Mouse (Mus musculus): Measurements from ENCODE around the gene Ttll5. TPM values are rescaled to one million over a fixed set of nuclear protein-coding genes. Genes with fewer than 3 reads are reported as not detected.

Ttll5 gene
- total RNA-seq, 2 experiments from 2014 or later, result 5.8 to 7.3 TPM

GRCm38 (mm10) chr12:85969571-85969970 is 145.1 kb downstream of the Ttll5 start:
- DNase-seq, result no peak

- peak; percentile 69 for DNase-seq
Measured at GRCm38 (mm10) chr12:85970191-85970590, 145.7 kb downstream of the Ttll5 start.

GRCm38 (mm10) chr12:85970803-85971202 is 146.3 kb downstream of the Ttll5 start:
- DNase-seq, result no peak

- no peak for DNase-seq
Measured at GRCm38 (mm10) chr12:85971655-85972054, 147.2 kb downstream of the Ttll5 start.

- peak; percentile 30 for DNase-seq
Measured at GRCm38 (mm10) chr12:85973526-85973925, 149.1 kb downstream of the Ttll5 start.

GRCm38 (mm10) chr12:85974030-85974429 is 149.6 kb downstream of the Ttll5 start:
- peak; percentile 65 for DNase-seq

- no peak for DNase-seq
Measured at GRCm38 (mm10) chr12:85979996-85980395, 155.5 kb downstream of the Ttll5 start.

GRCm38 (mm10) chr12:85985524-85985923 is 161.1 kb downstream of the Ttll5 start:
- DNase-seq, result no peak

- no peak for DNase-seq
Measured at GRCm38 (mm10) chr12:85986024-85986423, 161.6 kb downstream of the Ttll5 start.

- no peak for DNase-seq
Measured at GRCm38 (mm10) chr12:85986540-85987443, 162.3 kb downstream of the Ttll5 start.

GRCm38 (mm10) chr12:85987444-85987889 is 163.0 kb downstream of the Ttll5 start:
- no peak for DNase-seq

- DNase-seq, result no peak
Measured at GRCm38 (mm10) chr12:85988121-85988520, 163.7 kb downstream of the Ttll5 start.

GRCm38 (mm10) chr12:85988818-85989377 is 164.4 kb downstream of the Ttll5 start:
- DNase-seq, result no peak

GRCm38 (mm10) chr12:85992013-85992837 is 167.8 kb downstream of the Ttll5 start:
- DNase-seq, result no peak

- DNase-seq, result no peak
Measured at GRCm38 (mm10) chr12:85992838-85993234, 168.4 kb downstream of the Ttll5 start.

GRCm38 (mm10) chr12:85993790-85994360 is 169.4 kb downstream of the Ttll5 start:
- DNase-seq, result no peak

GRCm38 (mm10) chr12:86000641-86001073 is 176.2 kb downstream of the Ttll5 start:
- DNase-seq, result peak; percentile 64

GRCm38 (mm10) chr12:86001120-86001655 is 176.7 kb downstream of the Ttll5 start:
- DNase-seq, result no peak

- no peak for DNase-seq
Measured at GRCm38 (mm10) chr12:86004627-86005026, 180.2 kb downstream of the Ttll5 start.

GRCm38 (mm10) chr12:86007377-86007776 is 182.9 kb downstream of the Ttll5 start:
- DNase-seq, result no peak

GRCm38 (mm10) chr12:86010656-86011055 is 186.2 kb downstream of the Ttll5 start:
- DNase-seq, result no peak

GRCm38 (mm10) chr12:86012195-86012594 is 187.7 kb downstream of the Ttll5 start:
- no peak for DNase-seq
